Mouse (Mus musculus): ENCODE measurements around the gene Tvp23b. TPM values are rescaled to one million over a fixed set of nuclear protein-coding genes. Genes with fewer than 3 reads are reported as not detected.

Gene Tvp23b
- total RNA-seq, 1 experiment = 62.5 TPM

- H3K4me3 ChIP-seq (ENCODE audit: insufficient read depth in 1 of 2, low read depth in 1 of 2, low read length in 2 of 2, poor library complexity in 1 of 2, severe bottlenecking in 1 of 2) = no peak overlapping the region
- peaks cover 34% of the 10 kb centered on the region; the same call in 1 of the 2 replicates for H3K36me3 ChIP-seq (ENCODE audit: control insufficient read depth, insufficient read depth, low read length, poor library complexity, severe bottlenecking)
- H3K9ac ChIP-seq (ENCODE audit: insufficient read depth, low read depth, low read length, poor library complexity, severe bottlenecking) = no peak overlapping the region
- no peak for DNase-seq (ENCODE audit: low read depth, low spot score)
- 0 out of 4 replicates have a peak, but pooled peaks cover 0 to 1% of the 10 kb centered on the region in 2 experiments for H3K4me1 ChIP-seq (ENCODE audit: control insufficient read depth in 2 of 2, insufficient read depth in 2 of 2, low read length in 2 of 2, poor library complexity in 1 of 2)
- H3K27ac ChIP-seq (ENCODE audit: insufficient read depth, low read depth, low read length, poor library complexity, severe bottlenecking) = no peak overlapping the region
- in situ Hi-C loops (cut with MboI; ENCODE audit: low sequenced_read_pairs in 2 of 2, unreplicated experiment in 2 of 2) = no loop called here
- TF ChIP-seq ZNF384 (IDR thresholded peaks at IDR 0.05; ENCODE audit: low read depth, low read length) (no peak), ZC3H11A (IDR thresholded peaks at IDR 0.05; ENCODE audit: borderline replicate concordance, low read depth, low read length) (no peak), HCFC1 (IDR thresholded peaks at IDR 0.05; ENCODE audit: borderline replicate concordance, insufficient read depth, low read length) (no peak), MAFK (IDR thresholded peaks at IDR 0.05; ENCODE audit: insufficient read depth, low read depth, low read length) (no peak), CHD2 (IDR thresholded peaks at IDR 0.05; ENCODE audit: low read depth, low read length) (no peak)
- no peaks in the 10 kb centered on the region for H3K9me3 ChIP-seq (ENCODE audit: control insufficient read depth, insufficient read depth, low read depth, low read length)
These were observed 11.5 kb downstream of the Tvp23b start for GRCm38 (mm10) chr11:62890796-62891195.

GRCm38 (mm10) chr11:62891763-62892162 is 12.5 kb downstream of the Tvp23b start:
- no peak for DNase-seq (ENCODE audit: low read depth, low spot score)
- Histone ChIP-seq H3K9me3 (ENCODE audit: control insufficient read depth, insufficient read depth, low read depth, low read length) (no peaks in the 10 kb centered on the region), H3K4me1 (ENCODE audit: control insufficient read depth in 2 of 2, insufficient read depth in 2 of 2, low read length in 2 of 2, poor library complexity in 1 of 2) (0 out of 4 replicates have a peak, but pooled peaks cover 0 to 1% of the 10 kb centered on the region in 2 experiments), H3K4me3 (ENCODE audit: insufficient read depth in 1 of 2, low read depth in 1 of 2, low read length in 2 of 2, poor library complexity in 1 of 2, severe bottlenecking in 1 of 2) (no peak overlapping the region), H3K9ac (ENCODE audit: insufficient read depth, low read depth, low read length, poor library complexity, severe bottlenecking) (no peak overlapping the region), H3K27ac (ENCODE audit: insufficient read depth, low read depth, low read length, poor library complexity, severe bottlenecking) (no peak overlapping the region), H3K36me3 (ENCODE audit: control insufficient read depth, insufficient read depth, low read length, poor library complexity, severe bottlenecking) (peaks cover 27% of the 10 kb centered on the region; the same call in 1 of the 2 replicates)
- in situ Hi-C loops (cut with MboI; ENCODE audit: low sequenced_read_pairs in 2 of 2, unreplicated experiment in 2 of 2) = no loop called here
- TF ChIP-seq HCFC1 (IDR thresholded peaks at IDR 0.05; ENCODE audit: borderline replicate concordance, insufficient read depth, low read length) (no peak), MAFK (IDR thresholded peaks at IDR 0.05; ENCODE audit: insufficient read depth, low read depth, low read length) (no peak), CHD2 (IDR thresholded peaks at IDR 0.05; ENCODE audit: low read depth, low read length) (no peak), ZNF384 (IDR thresholded peaks at IDR 0.05; ENCODE audit: low read depth, low read length) (no peak), ZC3H11A (IDR thresholded peaks at IDR 0.05; ENCODE audit: borderline replicate concordance, low read depth, low read length) (no peak)

GRCm38 (mm10) chr11:62901699-62902323 is 22.6 kb downstream of the Tvp23b start:
- H3K27ac ChIP-seq (ENCODE audit: insufficient read depth, low read depth, low read length, poor library complexity, severe bottlenecking) = no peak overlapping the region
- H3K4me1 ChIP-seq (ENCODE audit: control insufficient read depth in 2 of 2, insufficient read depth in 2 of 2, low read length in 2 of 2, poor library complexity in 1 of 2) = peaks cover 0 to 8% of the 10 kb centered on the region in 2 experiments; a peak in 1 of 4 replicates
- in situ Hi-C loops (cut with MboI; ENCODE audit: low sequenced_read_pairs in 2 of 2, unreplicated experiment in 2 of 2) = no loop called here
- DNase-seq (ENCODE audit: low read depth, low spot score) = peak; percentile 69
- no peak overlapping the region for H3K9ac ChIP-seq (ENCODE audit: insufficient read depth, low read depth, low read length, poor library complexity, severe bottlenecking)
- no peak overlapping the region for H3K4me3 ChIP-seq (ENCODE audit: insufficient read depth in 1 of 2, low read depth in 1 of 2, low read length in 2 of 2, poor library complexity in 1 of 2, severe bottlenecking in 1 of 2)
- H3K36me3 ChIP-seq (ENCODE audit: control insufficient read depth, insufficient read depth, low read length, poor library complexity, severe bottlenecking) = no peaks in the 10 kb centered on the region
- no peaks in the 10 kb centered on the region for H3K9me3 ChIP-seq (ENCODE audit: control insufficient read depth, insufficient read depth, low read depth, low read length)
- no peak for TF ChIP-seq CHD2 (IDR thresholded peaks at IDR 0.05; ENCODE audit: low read depth, low read length)
- TF ChIP-seq ZC3H11A (IDR thresholded peaks at IDR 0.05; ENCODE audit: borderline replicate concordance, low read depth, low read length) = peak; percentile 67

GRCm38 (mm10) chr11:62903871-62904495 is 24.7 kb downstream of the Tvp23b start:
- peaks cover 0 to 8% of the 10 kb centered on the region in 2 experiments; a peak in 1 of 4 replicates for H3K4me1 ChIP-seq (ENCODE audit: control insufficient read depth in 2 of 2, insufficient read depth in 2 of 2, low read length in 2 of 2, poor library complexity in 1 of 2)
- no peak overlapping the region for H3K27ac ChIP-seq (ENCODE audit: insufficient read depth, low read depth, low read length, poor library complexity, severe bottlenecking)
- H3K9ac ChIP-seq (ENCODE audit: insufficient read depth, low read depth, low read length, poor library complexity, severe bottlenecking) = no peak overlapping the region
- peak; percentile 33 for DNase-seq (ENCODE audit: low read depth, low spot score)
- no peaks in the 10 kb centered on the region for H3K36me3 ChIP-seq (ENCODE audit: control insufficient read depth, insufficient read depth, low read length, poor library complexity, severe bottlenecking)
- in situ Hi-C loops (cut with MboI; ENCODE audit: low sequenced_read_pairs in 2 of 2, unreplicated experiment in 2 of 2) = no loop called here
- no peak for TF ChIP-seq ZNF384 (IDR thresholded peaks at IDR 0.05; ENCODE audit: low read depth, low read length)
- no peak for TF ChIP-seq ZC3H11A (IDR thresholded peaks at IDR 0.05; ENCODE audit: borderline replicate concordance, low read depth, low read length)
- no peak for TF ChIP-seq CHD2 (IDR thresholded peaks at IDR 0.05; ENCODE audit: low read depth, low read length)
- TF ChIP-seq MAFK (IDR thresholded peaks at IDR 0.05; ENCODE audit: insufficient read depth, low read depth, low read length) = no peak
- no peak for TF ChIP-seq HCFC1 (IDR thresholded peaks at IDR 0.05; ENCODE audit: borderline replicate concordance, insufficient read depth, low read length)
- H3K9me3 ChIP-seq (ENCODE audit: control insufficient read depth, insufficient read depth, low read depth, low read length) = no peaks in the 10 kb centered on the region
- no peak overlapping the region for H3K4me3 ChIP-seq (ENCODE audit: insufficient read depth in 1 of 2, low read depth in 1 of 2, low read length in 2 of 2, poor library complexity in 1 of 2, severe bottlenecking in 1 of 2)

Measured in ES-E14 (cell line).